Mouse (Mus musculus) hindbrain, embryonic 11.5 days (tissue): ENCODE data around the gene Tmem150b. TPM values are rescaled to one million over a fixed set of nuclear protein-coding genes. Genes with fewer than 3 reads are reported as not detected.

ENCODE experiments used
- ATAC-seq: fragments of 200-750 bp; cut with Nextera tagmentation; 2 replicates; pipeline ENCODE4 v1.8.0; 2017; ENCODE audit warnings: mild to moderate bottlenecking, moderate TSS enrichment, moderate library complexity; ENCODE audit not compliant: low FRiP score
- DNase-seq: peaks from one replicate; pipeline ENCODE4 v3.0.0-alpha.2; 2015; ENCODE audit warnings: low spot score
- H3K27ac ChIP-seq: fragments of 300-500 bp; sonication (generic); 2 replicates; pipeline ENCODE4 v1.5.1; 2014; ENCODE audit warnings: mild to moderate bottlenecking, low read depth, low read length
- H3K27me3 ChIP-seq: fragments of 300-500 bp; sonication (generic); 2 replicates; pipeline ENCODE4 v1.6.1; 2014; ENCODE audit warnings: mild to moderate bottlenecking, low read length, moderate library complexity, mixed read lengths; ENCODE audit not compliant: control insufficient read depth, insufficient read depth
- H3K36me3 ChIP-seq: fragments of 300-500 bp; sonication (generic); 2 replicates; pipeline ENCODE4 v1.6.1; 2014; ENCODE audit warnings: mild to moderate bottlenecking, low read length, moderate library complexity, mixed read lengths; ENCODE audit not compliant: control insufficient read depth, insufficient read depth
- H3K4me1 ChIP-seq: fragments of 300-500 bp; sonication (generic); replicated peaks from 2 replicates; pipeline ENCODE4 v1.6.1; 2014; ENCODE audit warnings: low read length, mixed read lengths; ENCODE audit not compliant: control insufficient read depth, insufficient read depth
- H3K4me2 ChIP-seq: fragments of 300-500 bp; sonication (generic); replicated peaks from 2 replicates; pipeline ENCODE4 v1.6.1; 2014; ENCODE audit warnings: mild to moderate bottlenecking, low read depth, low read length
- H3K4me3 ChIP-seq: fragments of 300-500 bp; sonication (generic); 2 replicates; pipeline ENCODE4 v1.5.1; 2014; ENCODE audit warnings: low read depth, low read length
- H3K9ac ChIP-seq: fragments of 300-500 bp; sonication (generic); 2 replicates; pipeline ENCODE4 v1.6.1; 2014; ENCODE audit warnings: low read depth, low read length
- H3K9me3 ChIP-seq: fragments of 300-500 bp; sonication (generic); 2 replicates; pipeline ENCODE4 v1.6.1; 2016; ENCODE audit warnings: low read length; ENCODE audit not compliant: control insufficient read depth
- WGBS: fragments of 180-500 bp; shearing (Covaris S2); extraction: QIAGEN DNeasy Blood & Tissue Kit; methylation state at CpG from one replicate; pipeline ENCODE4 v1.1.7; 2014; 5-methylcytosine and 5-hydroxymethylcytosine counted together
- polyA plus RNA-seq: library from polyadenylated mRNA; unstranded; fragments of >200 nt; fragmentation: Nextera tagmentation; extraction: Ambion mirVana; gene quantifications from 2 replicates; pipeline ENCODE4 v1.2.1, GENCODE M21; 2014

Gene Tmem150b
- polyA plus RNA-seq, 1 experiment from 2014 or later: 0.26 TPM

DNA sequence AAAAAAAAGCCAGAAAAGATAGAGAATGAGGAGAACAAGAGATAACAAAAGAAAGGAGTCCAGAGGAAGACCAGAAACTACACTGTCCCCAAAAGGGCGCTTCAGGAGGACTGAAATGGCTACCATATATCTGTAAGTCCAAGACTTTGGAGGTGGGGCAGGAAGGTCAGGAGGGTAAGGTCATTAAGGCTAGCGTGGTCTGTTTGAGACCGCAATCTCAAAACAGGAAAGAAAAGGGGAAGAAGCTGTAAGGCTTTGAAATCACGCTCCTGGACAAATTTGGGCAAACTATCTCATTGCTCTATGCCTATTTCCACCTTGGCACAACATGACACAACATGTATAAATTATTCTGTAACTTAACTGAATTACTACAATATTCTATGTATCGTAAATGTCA, 41.7 kb downstream of the Tmem150b start:
- H3K27ac ChIP-seq: no peak overlapping the region
- 85% methylated on average over 5 of the region's 5 CpGs for WGBS

DNA sequence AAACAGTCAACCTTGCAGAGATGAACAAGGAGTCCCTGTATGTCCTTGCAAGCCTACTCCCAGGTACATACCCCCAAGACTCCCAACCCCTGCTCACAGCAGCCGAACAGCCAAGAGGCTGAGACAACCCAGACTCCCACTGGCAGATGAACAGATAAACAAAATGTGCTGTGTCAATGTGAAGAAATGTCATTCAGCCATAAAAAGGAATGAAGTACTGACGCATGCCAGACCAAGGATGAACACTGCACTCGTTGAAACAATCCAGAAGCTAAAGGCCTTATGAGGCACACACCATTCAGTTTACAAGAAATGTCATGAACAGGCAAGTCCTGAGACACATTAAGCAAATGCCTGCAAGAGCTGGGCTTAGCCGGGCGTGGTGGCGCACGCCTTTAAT, 49.8 kb downstream of the Tmem150b start:
- Histone ChIP-seq H3K4me3 (no peak overlapping the region), H3K4me1 (no peaks in the 10 kb centered on the region), H3K4me2 (no peak overlapping the region), H3K27ac (no peak overlapping the region), H3K36me3 (peaks cover 3% of the 10 kb centered on the region; the same call in 1 of the 2 replicates), H3K9me3 (no peaks in the 10 kb centered on the region), H3K9ac (no peak overlapping the region), H3K27me3 (no peaks in the 10 kb centered on the region)
- DNase-seq (no peak), ATAC-seq (no peak)
- WGBS: 93% methylated on average over 7 of the region's 7 CpGs

More for the DNA sequence above, 41.7 kb downstream of the Tmem150b start:
- no peak overlapping the region for H3K9ac ChIP-seq
- no peak overlapping the region for H3K4me2 ChIP-seq
- no peaks in the 10 kb centered on the region for H3K9me3 ChIP-seq
- H3K4me1 ChIP-seq: no peaks in the 10 kb centered on the region
- ATAC-seq: no peak
- 0 out of 2 replicates have a peak, but pooled peaks cover 3% of the 10 kb centered on the region for H3K36me3 ChIP-seq
- no peak for DNase-seq
- no peak overlapping the region for H3K4me3 ChIP-seq
- no peaks in the 10 kb centered on the region for H3K27me3 ChIP-seq

DNA sequence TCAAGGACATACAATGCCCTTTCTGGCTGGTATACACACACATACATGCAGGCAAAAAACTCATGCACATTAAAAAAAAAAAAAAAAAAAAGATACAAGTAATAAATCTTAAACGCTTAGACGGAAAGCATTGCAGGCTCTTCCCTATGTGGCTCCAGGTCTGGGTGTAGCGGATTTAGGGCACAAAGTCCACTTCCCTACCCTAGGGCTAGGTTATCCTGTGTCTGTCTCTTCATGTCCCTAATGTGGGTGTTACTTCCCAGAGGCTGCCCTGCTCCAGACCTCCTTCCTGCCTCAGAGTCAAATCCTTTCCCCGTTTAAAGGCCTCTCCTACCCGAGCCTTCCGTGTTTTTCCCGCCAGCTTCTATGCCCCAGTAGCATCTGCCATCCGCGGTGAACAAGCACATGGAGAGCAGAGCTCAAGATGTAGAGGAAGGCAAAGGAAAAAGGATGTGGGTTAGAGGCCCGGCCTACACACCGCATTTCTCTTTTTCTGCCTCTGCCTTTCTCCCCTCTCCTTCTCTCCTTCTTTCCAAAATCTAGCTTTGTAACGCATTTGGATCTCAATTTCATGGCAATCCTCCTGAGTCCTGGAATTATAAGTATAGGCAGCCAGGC, 50.8 kb downstream of the Tmem150b start:
- H3K36me3 ChIP-seq: peaks cover 3% of the 10 kb centered on the region; the same call in 1 of the 2 replicates
- no peaks in the 10 kb centered on the region for H3K9me3 ChIP-seq
- H3K4me1 ChIP-seq: no peaks in the 10 kb centered on the region
- ATAC-seq: no peak
- no peak overlapping the region for H3K9ac ChIP-seq
- WGBS: 92% methylated on average over 12 of the region's 12 CpGs
- H3K4me2 ChIP-seq: no peak overlapping the region
- no peak overlapping the region for H3K27ac ChIP-seq
- no peak for DNase-seq
- no peak overlapping the region for H3K4me3 ChIP-seq
- H3K27me3 ChIP-seq: no peaks in the 10 kb centered on the region

DNA sequence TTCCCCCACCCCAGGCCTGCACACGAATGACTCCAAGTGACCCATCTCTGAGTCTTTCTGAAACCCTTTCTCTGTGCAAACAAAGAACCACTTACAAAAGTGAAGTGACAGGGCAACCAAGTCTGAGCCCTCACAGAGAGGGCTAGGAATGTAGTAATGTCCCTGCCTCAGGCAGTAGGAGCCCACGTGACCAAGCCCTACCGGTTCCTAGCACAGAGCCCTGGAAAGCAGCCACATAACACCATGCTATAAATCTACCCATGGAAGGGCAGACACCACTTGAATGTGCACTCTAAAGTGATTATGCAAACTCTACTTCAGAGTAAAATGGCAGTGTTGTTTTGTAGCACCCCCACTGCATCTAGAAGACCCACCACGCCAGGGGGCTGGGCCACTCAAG, 53.1 kb downstream of the Tmem150b start:
- DNase-seq: no peak
- H3K9me3 ChIP-seq: no peaks in the 10 kb centered on the region
- no peaks in the 10 kb centered on the region for H3K27me3 ChIP-seq
- no peak overlapping the region for H3K4me2 ChIP-seq
- H3K9ac ChIP-seq: no peak overlapping the region
- no peaks in the 10 kb centered on the region for H3K4me1 ChIP-seq
- no peaks in the 10 kb centered on the region for H3K36me3 ChIP-seq
- no peak overlapping the region for H3K27ac ChIP-seq
- whole genome bisulfite sequencing: 75% methylated on average over 4 of the region's 4 CpGs
- ATAC-seq: no peak
- no peak overlapping the region for H3K4me3 ChIP-seq

DNA sequence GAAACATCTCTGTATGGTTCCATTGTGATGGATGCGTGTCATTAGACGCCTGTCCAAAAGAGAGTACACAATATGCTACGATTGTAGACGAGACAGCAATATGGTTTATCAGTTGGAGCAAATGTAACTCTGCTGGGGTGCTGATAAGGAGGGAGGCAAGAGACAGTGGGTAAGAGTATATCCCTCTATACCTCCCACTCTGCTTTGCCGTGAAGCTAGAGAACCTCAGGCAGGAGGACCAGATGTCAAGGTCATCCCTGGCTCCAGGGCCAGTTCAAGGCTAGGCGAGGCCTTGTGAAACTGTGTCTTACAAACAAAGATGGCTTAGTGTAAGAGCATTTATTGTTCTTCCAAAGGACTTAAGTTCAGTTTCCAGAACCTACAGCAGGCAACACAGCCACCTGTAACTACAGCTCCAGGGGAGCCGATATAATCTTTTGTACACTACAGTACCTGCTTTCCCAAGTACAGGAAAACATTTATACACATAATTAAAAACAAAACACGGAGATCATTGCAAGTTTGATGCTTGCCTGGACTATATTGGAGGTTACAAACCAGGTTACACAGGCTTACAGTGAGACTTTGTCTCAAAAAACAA, 54.3 kb downstream of the Tmem150b start:
- H3K9me3 ChIP-seq: no peaks in the 10 kb centered on the region

DNA sequence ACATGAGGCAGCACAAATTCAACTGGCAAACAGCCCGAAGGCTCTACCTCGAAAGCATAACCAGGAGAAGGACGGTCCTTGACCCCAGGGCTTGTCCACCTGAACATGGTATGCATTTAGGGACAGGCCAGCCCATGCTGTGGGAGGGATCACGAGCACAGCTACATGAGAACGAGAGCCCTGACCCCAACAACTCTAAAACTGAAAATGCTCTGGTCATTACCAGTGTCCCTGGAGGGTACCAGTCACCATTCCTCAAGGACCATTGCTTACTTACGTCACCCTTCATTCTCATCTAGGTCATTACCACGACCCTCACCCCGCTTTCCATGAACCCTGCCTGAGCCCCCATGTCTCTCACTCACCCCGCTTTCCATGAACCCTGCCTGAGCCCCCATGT, 55.9 kb downstream of the Tmem150b start:
- Histone ChIP-seq H3K9me3 (no peaks in the 10 kb centered on the region), H3K36me3 (0 out of 2 replicates have a peak, but pooled peaks cover 8% of the 10 kb centered on the region), H3K27me3 (no peaks in the 10 kb centered on the region), H3K4me3 (no peak overlapping the region), H3K4me2 (no peak overlapping the region), H3K4me1 (no peaks in the 10 kb centered on the region), H3K27ac (no peak overlapping the region), H3K9ac (no peak overlapping the region)
- DNase-seq (no peak), ATAC-seq (no peak)
- 95% methylated on average over 9 of the region's 9 CpGs for WGBS

More for the DNA sequence above, 54.3 kb downstream of the Tmem150b start:
- Histone ChIP-seq H3K4me2 (no peak overlapping the region), H3K36me3 (0 out of 2 replicates have a peak, but pooled peaks cover 4% of the 10 kb centered on the region), H3K4me1 (no peaks in the 10 kb centered on the region), H3K27ac (no peak overlapping the region), H3K27me3 (no peaks in the 10 kb centered on the region), H3K9ac (no peak overlapping the region), H3K4me3 (no peak overlapping the region)
- no peak for ATAC-seq
- WGBS: 94% methylated on average over 8 of the region's 8 CpGs
- no peak for DNase-seq

DNA sequence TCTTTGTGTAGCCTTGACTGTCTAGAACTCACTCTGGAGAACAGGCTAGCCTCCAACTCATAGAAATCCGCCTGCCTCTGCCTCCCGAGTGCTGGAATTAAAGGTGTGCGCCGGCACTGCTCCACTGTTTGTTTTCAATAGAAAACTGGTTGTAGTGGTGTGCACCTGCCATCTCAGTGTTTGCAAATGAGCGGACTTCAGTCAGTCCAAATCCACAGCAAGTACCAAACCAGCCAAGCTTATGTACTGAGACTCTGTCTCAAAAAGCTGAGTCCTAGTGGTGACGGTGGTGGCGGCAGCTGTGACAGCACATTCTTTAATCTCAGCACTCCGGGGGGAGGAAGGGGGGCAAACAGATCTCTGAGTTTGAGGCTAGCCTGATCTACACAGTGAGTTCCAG, 56.5 kb downstream of the Tmem150b start:
- Histone ChIP-seq H3K27me3 (no peaks in the 10 kb centered on the region), H3K9ac (no peak overlapping the region), H3K36me3 (0 out of 2 replicates have a peak, but pooled peaks cover 8% of the 10 kb centered on the region), H3K4me2 (no peak overlapping the region), H3K4me1 (no peaks in the 10 kb centered on the region), H3K4me3 (no peak overlapping the region), H3K27ac (no peak overlapping the region), H3K9me3 (no peaks in the 10 kb centered on the region)
- ATAC-seq (no peak), DNase-seq (no peak)
- 97% methylated on average over 8 of the region's 8 CpGs for WGBS

DNA sequence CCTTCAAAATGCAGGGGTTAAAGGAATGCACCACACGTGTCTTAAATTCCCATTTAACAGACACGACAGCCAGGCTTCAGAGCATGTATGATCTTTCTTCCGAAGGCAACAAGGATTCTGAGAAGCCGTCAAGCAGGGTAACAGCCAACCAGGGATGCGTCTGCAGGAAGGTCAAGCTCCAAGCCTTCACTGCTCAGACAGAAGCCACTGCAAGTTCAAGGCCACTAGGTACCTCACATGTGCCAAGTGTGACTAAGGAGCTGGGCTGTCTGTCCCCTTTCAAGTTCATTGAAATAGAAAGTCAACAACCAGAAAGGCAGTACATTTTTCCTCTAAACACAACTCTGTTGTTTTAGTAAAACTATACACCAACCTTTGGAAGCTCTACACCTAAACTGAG, 58.2 kb downstream of the Tmem150b start:
- H3K9me3 ChIP-seq: no peaks in the 10 kb centered on the region
- no peaks in the 10 kb centered on the region for H3K4me1 ChIP-seq
- H3K4me2 ChIP-seq: no peak overlapping the region
- H3K27ac ChIP-seq: no peak overlapping the region
- DNase-seq: no peak
- H3K4me3 ChIP-seq: no peak overlapping the region
- no peak for ATAC-seq
- no peak overlapping the region for H3K9ac ChIP-seq
- WGBS: 93% methylated on average over 5 of the region's 5 CpGs
- H3K36me3 ChIP-seq: 0 out of 2 replicates have a peak, but pooled peaks cover 8% of the 10 kb centered on the region
- no peaks in the 10 kb centered on the region for H3K27me3 ChIP-seq

DNA sequence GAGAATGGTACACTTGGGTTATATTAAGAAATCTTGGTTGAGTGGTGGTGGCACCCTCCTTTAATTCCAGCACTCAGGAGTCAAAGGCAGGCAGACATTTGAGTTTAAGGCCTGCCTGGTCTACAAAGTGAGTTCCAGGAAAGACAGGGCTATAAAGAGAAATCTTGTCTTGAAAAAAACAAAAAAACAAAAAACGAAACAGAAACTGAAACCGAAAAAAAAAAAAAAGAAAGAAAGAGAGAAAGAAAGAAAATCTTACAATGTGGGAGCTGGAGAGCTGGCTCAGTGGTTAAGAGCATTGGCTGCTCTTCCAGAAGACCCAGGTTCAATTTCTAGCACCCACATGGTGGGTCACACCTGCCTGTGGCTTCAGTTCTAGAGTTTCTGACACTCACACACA, 61.3 kb downstream of the Tmem150b start:
- WGBS: 89% methylated on average over 2 of the region's 2 CpGs
- H3K4me2 ChIP-seq: no peak overlapping the region
- H3K9ac ChIP-seq: no peak overlapping the region
- DNase-seq (no peak), ATAC-seq (no peak)
- no peaks in the 10 kb centered on the region for H3K9me3 ChIP-seq
- H3K4me3 ChIP-seq: no peak overlapping the region
- H3K27me3 ChIP-seq: no peaks in the 10 kb centered on the region
- H3K4me1 ChIP-seq: 0 out of 2 replicates have a peak, but pooled peaks cover 2% of the 10 kb centered on the region
- no peak overlapping the region for H3K27ac ChIP-seq
- H3K36me3 ChIP-seq: 0 out of 2 replicates have a peak, but pooled peaks cover 8% of the 10 kb centered on the region
